Mouse (Mus musculus): ENCODE data around the gene Nek1.

The Nek1 gene

DNA sequence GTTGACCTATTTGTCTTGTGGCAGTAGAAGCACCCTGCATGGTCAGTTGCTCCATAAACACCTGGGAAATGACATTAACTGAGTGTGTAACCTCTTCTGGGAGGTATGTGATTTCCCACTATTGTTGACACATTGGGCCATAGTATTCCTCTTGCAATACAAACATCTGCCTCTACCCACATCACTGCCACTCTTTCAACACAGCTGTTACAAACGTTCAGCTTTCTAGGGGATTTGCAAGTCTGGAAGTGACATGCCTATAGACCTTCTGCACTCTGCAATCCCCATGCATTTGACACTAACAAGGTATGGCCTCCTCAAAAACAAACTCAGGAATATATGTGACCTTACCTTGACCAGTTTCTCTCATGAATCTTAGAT is 169.2 kb downstream of the Nek1 start:
- DNase-seq = no peak

GRCm38 (mm10) chr8:61171546-61171945 is 178.6 kb downstream of the Nek1 start:
- DNase-seq = no peak

DNA sequence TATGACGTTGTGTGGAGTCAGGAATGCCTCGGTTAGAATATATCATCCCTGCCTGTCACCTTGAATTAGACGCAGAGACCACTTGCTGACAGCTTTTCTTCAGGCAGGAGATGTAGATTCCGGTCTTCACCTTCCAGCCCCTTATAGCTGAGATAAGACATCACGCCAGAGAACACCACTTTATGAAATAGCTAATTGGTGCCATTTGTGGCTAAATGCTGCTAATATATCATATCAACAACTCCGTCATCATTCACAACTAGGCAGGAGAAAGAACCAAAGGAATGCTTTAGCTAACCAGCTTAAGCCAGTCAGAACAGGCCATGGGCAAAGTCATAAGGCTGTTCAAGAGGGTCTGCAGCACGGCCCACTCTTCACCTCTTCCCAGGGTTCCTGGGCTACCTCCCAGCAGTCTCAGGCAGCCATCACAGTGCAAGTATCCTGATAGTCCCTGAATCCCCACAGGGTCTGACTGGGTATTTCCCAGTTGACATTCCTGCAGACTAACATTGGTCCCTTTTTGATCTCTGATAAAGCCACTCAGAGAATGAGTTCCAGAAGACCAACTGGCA is 181.0 kb downstream of the Nek1 start:
- no peak for DNase-seq

DNA sequence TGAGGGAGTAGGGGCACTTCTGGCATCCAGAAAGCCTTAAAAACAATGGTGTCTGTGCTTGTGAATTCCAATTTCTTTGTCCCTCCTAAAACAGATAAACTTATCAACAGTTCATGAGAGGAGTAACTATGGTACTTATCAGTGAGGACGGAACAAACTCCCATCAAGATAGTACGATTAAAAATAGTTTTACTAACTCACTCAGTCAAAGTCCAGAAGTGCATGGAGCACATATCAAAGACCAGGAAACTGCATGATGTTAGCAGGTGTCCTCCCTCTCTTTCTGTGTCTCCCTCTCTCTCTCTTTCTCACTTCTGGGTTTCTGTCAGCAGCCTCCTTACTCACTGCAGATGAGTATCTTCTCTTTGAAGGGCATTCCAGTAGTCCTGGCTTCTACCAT is 182.9 kb downstream of the Nek1 start:
- no peak for DNase-seq

DNA sequence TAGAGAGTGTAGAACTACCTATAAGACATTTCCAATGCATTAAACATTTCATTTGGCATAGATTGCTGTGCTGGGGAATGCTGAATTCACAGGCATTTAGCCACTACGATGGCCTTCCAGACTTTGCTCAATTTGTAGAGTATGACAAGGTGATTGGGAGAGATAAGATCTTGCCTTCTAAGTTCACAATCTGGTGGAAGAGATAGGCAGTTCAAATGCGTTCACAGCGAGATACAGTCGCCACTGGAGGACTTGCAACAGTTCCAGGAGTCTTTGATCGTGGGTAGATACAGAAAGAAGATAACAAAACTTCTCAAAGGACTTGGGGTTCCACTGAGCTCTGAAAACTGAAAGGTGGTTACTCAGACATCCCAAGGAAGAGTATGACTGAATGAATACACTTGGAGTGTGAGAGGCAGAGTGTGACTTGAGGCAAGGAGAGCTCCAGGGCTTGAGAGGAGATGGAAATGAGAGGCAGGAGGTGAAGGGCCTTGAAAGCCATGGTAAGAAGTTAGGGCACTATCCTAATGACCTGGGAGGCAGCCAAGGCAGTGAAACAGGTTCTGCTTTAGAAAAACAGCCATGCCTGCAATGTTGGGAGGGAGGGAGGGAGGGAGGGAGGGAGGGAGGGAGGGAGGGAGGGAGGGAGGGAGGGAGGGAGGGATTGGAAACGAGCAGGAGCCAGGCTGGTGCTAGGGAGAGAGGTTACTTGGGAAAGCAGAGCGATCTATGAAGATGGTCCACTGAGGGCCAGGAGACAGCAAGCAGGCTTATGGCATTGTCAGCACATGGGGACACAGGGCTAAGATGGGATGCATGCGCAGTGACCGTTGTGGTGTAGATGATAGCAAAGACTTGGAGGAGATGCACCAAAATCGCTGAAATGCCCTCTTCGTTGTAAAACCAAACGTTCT is 184.9 kb downstream of the Nek1 start:
- no peak for DNase-seq

DNA sequence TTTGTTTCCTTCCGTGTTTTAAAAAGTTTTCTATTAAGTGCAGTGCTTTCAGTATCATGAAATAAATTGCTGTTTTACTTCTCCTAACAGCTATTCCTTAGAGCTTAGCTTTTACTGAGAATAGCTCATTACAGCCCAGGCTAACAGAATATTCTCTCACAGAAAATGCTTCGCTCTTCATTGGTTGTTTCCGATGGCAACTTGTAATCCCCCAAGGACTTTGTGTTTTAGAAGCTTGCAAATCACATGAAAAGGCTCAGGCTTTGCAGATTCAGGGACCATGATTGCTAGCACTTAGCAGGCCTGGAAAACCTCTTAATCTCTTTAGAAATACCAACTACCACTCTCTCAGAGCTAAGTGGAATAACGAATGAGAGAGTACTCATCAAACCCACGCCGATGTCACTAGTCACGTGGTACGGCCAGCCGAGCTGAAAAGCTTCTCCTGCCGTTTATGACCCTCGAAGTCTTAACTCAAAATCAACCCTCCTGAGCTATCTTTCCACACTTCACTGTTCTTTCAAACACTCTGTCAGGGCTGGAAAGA is 185.7 kb downstream of the Nek1 start:
- no peak for DNase-seq
